Mouse (Mus musculus) forebrain, embryonic 14.5 days (tissue): ENCODE measurements around the gene Urb2. TPM values are rescaled to one million over a fixed set of nuclear protein-coding genes. Genes with fewer than 3 reads are reported as not detected.
A peak's percentile ranks its signal among the peaks of the same experiment; 100 is the strongest.

Experiments used
- ATAC-seq: fragments of 200-750 bp; cut with Nextera tagmentation; 2 replicates; pipeline ENCODE4 v1.8.0; 2017; ENCODE audit warnings: mild to moderate bottlenecking, moderate library complexity
- DNase-seq: peaks from one replicate; pipeline ENCODE4 v3.0.0-alpha.2; 2015; ENCODE audit warnings: low spot score
- H3K27ac ChIP-seq: fragments of 300-500 bp; sonication (generic); 2 replicates; pipeline ENCODE4 v1.5.1; 2014; ENCODE audit warnings: low read depth, mild to moderate bottlenecking, control low read depth, low read length, moderate library complexity
- H3K27me3 ChIP-seq: fragments of 300-500 bp; sonication (generic); replicated peaks from 2 replicates; pipeline ENCODE4 v1.6.1; 2014; ENCODE audit warnings: low read length, control low read depth, mixed read lengths; ENCODE audit not compliant: control insufficient read depth, insufficient read depth
- H3K36me3 ChIP-seq: fragments of 300-500 bp; sonication (generic); 2 replicates; pipeline ENCODE4 v1.6.1; 2014; ENCODE audit warnings: low read length, control low read depth; ENCODE audit not compliant: control insufficient read depth, insufficient read depth
- H3K4me1 ChIP-seq: fragments of 300-500 bp; sonication (generic); 2 replicates; pipeline ENCODE4 v1.6.1; 2014; ENCODE audit warnings: antibody characterized with exemption, low read length, control low read depth; ENCODE audit not compliant: control insufficient read depth, insufficient read depth
- H3K4me2 ChIP-seq: fragments of 300-500 bp; sonication (generic); 2 replicates; pipeline ENCODE4 v1.6.1; 2014; ENCODE audit warnings: mild to moderate bottlenecking, control low read depth, low read length
- H3K4me3 ChIP-seq: fragments of 300-500 bp; sonication (generic); 2 replicates; pipeline ENCODE4 v1.5.1; 2014; ENCODE audit warnings: low read depth, low read length, control low read depth
- H3K9ac ChIP-seq: fragments of 300-500 bp; sonication (generic); 2 replicates; pipeline ENCODE4 v1.6.1; 2014; ENCODE audit warnings: mild to moderate bottlenecking, low read length, control low read depth, moderate library complexity
- H3K9me3 ChIP-seq: fragments of 300-500 bp; sonication (generic); replicated peaks from 2 replicates; pipeline ENCODE4 v1.6.1; 2016; ENCODE audit warnings: low read length, control low read depth, mixed read lengths; ENCODE audit not compliant: control insufficient read depth
- WGBS: fragments of 180-500 bp; shearing (Covaris S2); extraction: QIAGEN DNeasy Blood & Tissue Kit; methylation state at CpG from one replicate; pipeline ENCODE4 v1.1.7; 2014; 5-methylcytosine and 5-hydroxymethylcytosine counted together
- polyA plus RNA-seq: library from polyadenylated mRNA; unstranded; fragments of >200 nt; fragmentation: Nextera tagmentation; extraction: Ambion mirVana; gene quantifications from 2 replicates; pipeline ENCODE4 v1.2.1, GENCODE M21; 2014

Gene Urb2
- polyA plus RNA-seq, 1 experiment from 2014 or later = 3.9 TPM

DNA sequence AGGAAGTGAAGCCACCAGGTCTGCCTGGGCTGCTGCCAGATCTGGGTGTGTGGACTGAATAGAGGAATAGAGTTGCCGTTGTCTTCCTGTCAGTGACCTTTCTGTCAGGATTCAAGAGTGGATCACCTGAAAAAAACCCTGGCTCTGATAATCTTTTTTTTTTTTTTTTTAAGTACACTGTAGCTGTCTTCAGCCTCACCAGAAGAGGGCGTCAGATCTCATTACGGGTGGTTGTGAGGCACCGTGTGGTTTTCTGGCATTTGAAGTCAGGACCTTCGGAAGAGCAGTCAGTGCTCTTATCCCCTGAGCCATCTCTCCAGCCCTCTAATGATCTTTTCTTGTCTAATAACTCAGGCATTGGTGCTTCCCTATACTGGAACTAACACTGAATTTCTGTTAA, 12.1 kb downstream of the Urb2 start:
- H3K27me3 ChIP-seq = no peaks in the 10 kb centered on the region
- no peak overlapping the region for H3K9ac ChIP-seq
- no peaks in the 10 kb centered on the region for H3K4me1 ChIP-seq
- 68% methylated on average over 5 of the region's 5 CpGs for WGBS
- no peak for ATAC-seq
- no peak overlapping the region for H3K27ac ChIP-seq
- peaks cover 78% of the 10 kb centered on the region for H3K36me3 ChIP-seq
- DNase-seq = no peak
- H3K4me3 ChIP-seq = no peak overlapping the region
- no peak overlapping the region for H3K4me2 ChIP-seq
- H3K9me3 ChIP-seq = no peaks in the 10 kb centered on the region

DNA sequence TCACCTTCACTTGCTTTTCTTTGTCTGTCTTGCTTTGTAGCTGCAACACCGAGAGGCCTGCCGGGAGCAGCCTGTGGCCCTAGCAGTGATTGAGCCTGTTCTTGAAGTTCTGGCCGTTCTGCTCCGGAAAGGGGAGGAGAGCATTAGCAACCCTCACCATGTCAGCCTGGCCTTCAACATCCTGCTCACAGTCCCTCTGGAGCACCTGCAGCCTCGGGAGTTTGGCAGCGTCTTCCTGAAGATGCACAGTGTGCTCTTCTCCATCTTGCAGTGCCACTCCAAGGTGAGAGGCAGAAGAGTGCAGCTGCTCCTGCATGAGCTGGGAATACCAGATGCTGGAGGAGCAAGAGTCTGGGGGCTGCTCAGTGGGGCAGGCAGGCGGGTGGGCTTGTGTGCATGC, 16.8 kb downstream of the Urb2 start:
- WGBS = 92% methylated on average over 7 of the region's 7 CpGs
- Histone ChIP-seq H3K36me3 (peaks cover 83% of the 10 kb centered on the region), H3K4me3 (no peak overlapping the region), H3K9me3 (no peaks in the 10 kb centered on the region), H3K27ac (no peak overlapping the region), H3K27me3 (no peaks in the 10 kb centered on the region), H3K4me2 (no peak overlapping the region), H3K9ac (no peak overlapping the region), H3K4me1 (no peaks in the 10 kb centered on the region)
- ATAC-seq (no peak), DNase-seq (no peak)

DNA sequence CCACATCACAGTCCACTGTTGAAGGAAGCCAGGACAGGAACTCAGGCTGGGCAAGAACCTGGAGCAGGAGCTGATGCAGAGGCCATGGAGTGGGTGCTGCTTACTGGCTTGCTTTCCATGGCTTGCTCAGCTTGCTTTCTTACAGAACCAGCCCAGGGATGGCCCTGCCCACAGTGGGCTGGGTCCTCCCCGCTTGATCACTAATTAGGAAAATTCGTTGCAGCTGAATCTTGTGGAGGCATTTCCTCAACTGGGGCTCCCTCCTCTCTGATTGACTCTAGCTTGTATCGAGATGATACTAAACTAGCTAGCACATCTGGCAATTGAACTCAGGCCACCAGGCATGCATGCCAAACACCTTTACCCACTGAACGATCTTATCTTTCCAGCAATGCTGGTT, 18.0 kb downstream of the Urb2 start:
- H3K9me3 ChIP-seq = no peaks in the 10 kb centered on the region
- no peak overlapping the region for H3K27ac ChIP-seq
- no peak overlapping the region for H3K4me2 ChIP-seq
- H3K4me1 ChIP-seq = no peaks in the 10 kb centered on the region
- DNase-seq = no peak
- H3K27me3 ChIP-seq = no peaks in the 10 kb centered on the region
- H3K9ac ChIP-seq = no peak overlapping the region
- no peak overlapping the region for H3K4me3 ChIP-seq
- 81% methylated on average over 4 of the region's 4 CpGs for WGBS
- peaks cover 74% of the 10 kb centered on the region for H3K36me3 ChIP-seq
- no peak for ATAC-seq

DNA sequence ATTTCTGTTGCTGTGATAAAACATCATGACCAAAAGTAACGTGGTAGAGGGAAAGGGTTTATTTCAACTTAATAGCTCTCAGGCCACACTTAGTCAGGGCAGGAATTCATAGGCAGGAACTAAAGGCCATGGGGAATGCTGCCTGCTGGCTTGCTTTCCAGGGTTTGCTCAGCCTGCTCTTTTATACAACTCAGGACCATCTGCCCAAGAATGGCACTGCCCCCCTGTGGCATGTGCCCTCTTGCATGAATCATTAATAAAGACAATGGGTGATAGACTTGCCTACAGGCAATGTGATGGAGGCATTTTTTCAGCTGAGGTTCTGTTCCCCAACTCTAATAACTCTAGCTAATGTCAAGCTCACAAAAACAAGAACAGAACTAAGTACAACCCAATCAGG, 20.9 kb downstream of the Urb2 start:
- ATAC-seq (no peak), DNase-seq (no peak)
- Histone ChIP-seq H3K9me3 (no peaks in the 10 kb centered on the region), H3K27me3 (no peaks in the 10 kb centered on the region), H3K4me3 (no peak overlapping the region), H3K4me2 (no peak overlapping the region), H3K36me3 (peaks cover 75% of the 10 kb centered on the region), H3K4me1 (no peaks in the 10 kb centered on the region), H3K9ac (no peak overlapping the region), H3K27ac (no peak overlapping the region)
- 90% methylated on average over 1 of the region's 1 CpGs for WGBS

DNA sequence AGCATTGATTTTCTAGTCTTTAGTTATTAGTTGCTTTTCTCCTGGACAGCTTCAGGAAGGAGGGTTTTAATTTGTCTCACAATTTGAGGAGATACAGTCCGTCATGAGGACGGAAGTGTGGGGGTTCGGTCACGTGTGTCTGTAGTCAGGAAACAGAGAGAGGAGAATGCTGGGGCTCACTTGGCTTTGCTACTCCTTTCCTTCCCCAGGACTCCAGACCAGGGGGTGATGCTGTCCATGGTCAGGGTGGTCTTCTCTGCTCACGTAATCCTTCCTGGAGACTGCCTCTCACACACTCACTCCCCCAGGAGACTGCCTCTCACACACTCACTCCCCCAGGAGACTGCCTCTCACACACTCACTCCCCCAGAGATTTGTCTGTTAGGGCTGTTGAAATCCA, 23.1 kb downstream of the Urb2 start:
- Histone ChIP-seq H3K9ac (no peak overlapping the region), H3K9me3 (no peaks in the 10 kb centered on the region), H3K27me3 (no peaks in the 10 kb centered on the region), H3K4me1 (no peaks in the 10 kb centered on the region), H3K4me3 (no peak overlapping the region), H3K27ac (no peak overlapping the region), H3K4me2 (no peak overlapping the region), H3K36me3 (peaks cover 66% of the 10 kb centered on the region)
- no peak for ATAC-seq
- WGBS = 90% methylated on average over 5 of the region's 5 CpGs
- DNase-seq = no peak

DNA sequence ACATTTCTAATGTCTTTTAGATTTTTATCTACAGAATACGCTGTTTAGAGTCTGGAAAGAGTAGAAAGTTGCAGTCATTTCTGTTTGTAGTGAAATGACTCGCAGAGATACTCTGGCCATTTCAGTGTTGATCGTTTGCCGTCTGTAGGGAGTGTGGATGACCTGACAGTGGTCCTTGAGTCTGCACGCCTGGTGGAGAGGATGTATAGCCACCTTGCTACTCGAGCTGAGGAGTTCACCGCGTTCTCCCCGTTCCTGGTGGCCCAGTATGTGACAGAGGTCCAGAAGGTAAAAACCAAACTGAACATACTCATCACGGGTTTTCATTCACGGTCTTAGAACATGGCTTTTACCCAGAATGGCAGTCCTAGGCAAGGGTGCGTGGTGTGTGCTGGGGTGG, 23.6 kb downstream of the Urb2 start:
- Histone ChIP-seq H3K4me3 (no peak overlapping the region), H3K36me3 (peaks cover 64% of the 10 kb centered on the region), H3K27ac (no peak overlapping the region), H3K27me3 (no peaks in the 10 kb centered on the region), H3K4me1 (no peaks in the 10 kb centered on the region), H3K9ac (no peak overlapping the region), H3K4me2 (no peak overlapping the region), H3K9me3 (no peaks in the 10 kb centered on the region)
- DNase-seq (no peak), ATAC-seq (no peak)
- WGBS = 94% methylated on average over 12 of the region's 12 CpGs

DNA sequence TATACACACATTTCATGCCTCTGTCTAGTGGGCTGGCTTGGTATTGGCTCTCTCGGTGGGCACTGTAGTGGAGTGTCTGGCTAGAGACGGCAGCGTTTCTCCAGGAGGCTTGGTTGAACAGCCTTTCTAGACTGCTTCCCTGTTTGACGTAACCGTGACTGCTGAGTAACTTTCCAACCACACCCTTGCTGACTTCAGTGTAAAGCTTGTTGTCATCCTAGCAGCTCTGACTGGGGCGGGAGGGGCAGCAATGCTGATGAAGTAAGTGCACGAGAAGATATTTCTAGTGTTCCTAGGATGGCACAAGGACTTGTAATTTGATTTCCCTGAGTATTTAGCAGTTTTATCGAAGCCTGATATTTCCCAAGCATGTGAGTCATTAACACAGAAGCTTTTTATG, 24.5 kb downstream of the Urb2 start:
- ATAC-seq = no peak
- Histone ChIP-seq H3K9ac (no peak overlapping the region), H3K36me3 (peaks cover 64% of the 10 kb centered on the region)

DNA sequence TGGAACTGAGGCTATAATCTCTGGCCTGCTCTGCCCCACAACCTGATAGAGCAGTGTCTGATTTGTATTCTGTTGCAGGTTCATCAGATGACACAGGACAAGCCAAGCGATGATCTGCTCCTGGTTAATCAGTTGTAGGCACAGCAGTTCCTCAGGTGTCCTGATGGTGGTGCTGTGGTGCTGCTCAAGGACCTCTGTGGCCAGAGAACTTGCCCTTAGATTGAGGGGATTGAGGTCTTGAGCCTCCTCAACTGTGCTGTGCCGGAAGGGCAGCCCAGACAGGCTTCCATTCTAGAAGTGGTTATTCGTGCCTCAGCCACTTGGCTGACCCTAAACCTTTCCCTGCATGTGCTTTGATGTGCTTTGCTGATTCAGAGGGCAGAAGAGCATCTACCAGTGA, 30.8 kb downstream of the Urb2 start:
- H3K4me1 ChIP-seq = no peaks in the 10 kb centered on the region
- peaks cover 23% of the 10 kb centered on the region for H3K36me3 ChIP-seq
- no peaks in the 10 kb centered on the region for H3K9me3 ChIP-seq
- peak; percentile 34; the same call in 1 of the 2 replicates for ATAC-seq
- peak; percentile 78 for DNase-seq
- H3K9ac ChIP-seq = no peak overlapping the region
- H3K27me3 ChIP-seq = no peaks in the 10 kb centered on the region
- WGBS = 15% methylated on average over 3 of the region's 3 CpGs
- no peak overlapping the region for H3K4me2 ChIP-seq
- no peak overlapping the region for H3K27ac ChIP-seq
- H3K4me3 ChIP-seq = no peak overlapping the region

More for the DNA sequence above, 24.5 kb downstream of the Urb2 start:
- Histone ChIP-seq H3K4me2 (no peak overlapping the region), H3K4me1 (no peaks in the 10 kb centered on the region), H3K27ac (no peak overlapping the region), H3K27me3 (no peaks in the 10 kb centered on the region), H3K9me3 (no peaks in the 10 kb centered on the region), H3K4me3 (no peak overlapping the region)
- no peak for DNase-seq
- WGBS = 90% methylated on average over 8 of the region's 8 CpGs

DNA sequence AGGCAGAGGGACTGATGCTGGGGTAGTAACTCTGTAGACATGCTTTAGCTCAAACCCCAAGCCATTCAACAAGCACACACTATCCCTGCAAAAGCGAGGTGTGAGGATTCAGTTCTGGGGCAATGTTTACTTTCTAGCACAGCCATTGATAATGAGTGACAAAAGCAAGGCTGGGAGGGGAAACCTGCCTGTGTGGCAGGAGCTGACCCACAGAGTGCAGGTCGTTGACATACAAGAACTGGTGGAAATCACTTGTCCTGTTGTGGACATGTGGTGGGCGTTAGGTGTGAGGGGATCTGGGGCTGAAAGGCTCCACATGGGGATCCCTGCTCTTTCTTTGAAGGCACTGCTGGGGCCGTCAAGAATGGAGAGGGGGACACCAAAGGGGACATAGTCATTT, 31.3 kb downstream of the Urb2 start:
- ATAC-seq = no peak
- DNase-seq = no peak

More for the DNA sequence above, 31.3 kb downstream of the Urb2 start:
- Histone ChIP-seq H3K27ac (no peak overlapping the region), H3K9ac (no peak overlapping the region), H3K4me3 (no peak overlapping the region), H3K4me2 (no peak overlapping the region), H3K36me3 (peaks cover 19% of the 10 kb centered on the region), H3K9me3 (no peaks in the 10 kb centered on the region), H3K27me3 (no peaks in the 10 kb centered on the region), H3K4me1 (no peaks in the 10 kb centered on the region)
- WGBS = 75% methylated on average over 4 of the region's 4 CpGs
